Mouse (Mus musculus): ENCODE data around the gene Dusp28.

Dusp28 gene

DNA sequence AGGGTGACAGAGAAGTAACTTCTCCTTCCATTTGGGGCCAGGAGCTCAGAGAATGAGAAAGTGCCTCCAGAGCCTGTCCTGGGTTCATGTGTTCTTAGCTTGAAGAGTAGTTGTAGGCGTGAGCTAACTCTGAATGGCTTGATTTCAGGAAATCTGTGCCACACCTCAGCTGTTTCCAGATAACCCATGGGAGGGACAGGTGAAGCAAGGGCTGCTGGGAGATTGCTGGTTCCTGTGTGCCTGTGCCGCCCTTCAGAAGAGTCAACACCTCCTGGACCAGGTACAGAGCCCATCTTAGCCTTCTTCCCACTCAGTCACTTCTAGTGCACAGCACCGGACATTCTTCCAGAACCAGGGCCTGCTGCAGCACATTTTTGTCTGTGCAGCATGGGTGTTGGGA lies 31.0 kb downstream of the Dusp28 start:
- no peak for DNase-seq (ENCODE audit: low spot score in 2 of 2)

DNA sequence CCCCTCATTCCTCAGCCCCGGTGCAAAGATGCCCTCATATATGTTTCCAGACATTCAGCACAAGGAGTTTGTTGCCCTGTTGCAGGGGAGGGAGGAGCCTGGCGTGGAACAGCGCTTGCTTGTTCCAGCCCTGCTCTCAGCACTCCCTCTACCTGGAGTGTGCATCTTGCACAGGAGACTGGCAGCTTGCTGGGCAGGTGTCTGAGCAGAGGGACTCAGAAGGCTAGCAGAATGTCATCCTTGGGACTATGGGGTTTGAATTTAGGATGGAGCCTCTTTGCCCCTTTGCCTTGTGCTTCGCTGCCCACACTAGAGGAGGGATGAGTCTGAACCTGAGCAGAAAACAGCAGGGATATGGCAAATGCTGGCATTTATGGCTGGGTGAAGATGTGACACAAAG lies 33.0 kb downstream of the Dusp28 start:
- DNase-seq (ENCODE audit: low spot score in 2 of 2), result no peak

- peak in 1 of 2 experiments; percentile 9 for DNase-seq (ENCODE audit: low spot score in 2 of 2)
These were observed 36.6 kb downstream of the Dusp28 start for GRCm38 (mm10) chr1:92943219-92943989.

GRCm38 (mm10) chr1:92947966-92948365 lies 41.2 kb downstream of the Dusp28 start:
- peak in 1 of 2 experiments; percentile 5 for DNase-seq (ENCODE audit: low spot score in 2 of 2)

DNA sequence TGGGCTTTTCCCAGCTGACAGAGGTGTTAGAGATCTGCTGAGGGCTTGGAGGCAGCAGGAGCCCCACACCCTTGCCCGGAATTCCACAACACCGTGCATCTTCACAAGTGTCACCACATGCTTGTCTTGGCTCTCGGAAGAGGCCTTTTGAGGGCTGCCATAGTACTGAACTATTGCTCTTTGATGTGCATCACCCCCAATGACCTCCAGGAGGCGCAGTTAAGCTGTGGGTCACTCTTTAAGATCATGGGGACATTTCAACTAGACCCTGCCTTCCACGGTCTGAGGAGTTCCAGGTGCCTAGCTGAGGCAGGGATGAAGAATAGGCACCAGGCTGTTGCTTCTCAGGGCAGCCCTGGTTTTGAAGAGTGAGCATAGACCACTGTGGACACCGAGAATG lies 42.6 kb downstream of the Dusp28 start:
- DNase-seq (ENCODE audit: low spot score in 2 of 2), result peak in 1 of 2 experiments; percentile 55

GRCm38 (mm10) chr1:92950607-92951006 lies 43.8 kb downstream of the Dusp28 start, which contains the start of gene Gpr35:
Gene Gpr35 (plus strand): TSS chr1:92950865.
- DNase-seq (ENCODE audit: low spot score in 2 of 2), result peak in 1 of 2 experiments; percentile 8

DNA sequence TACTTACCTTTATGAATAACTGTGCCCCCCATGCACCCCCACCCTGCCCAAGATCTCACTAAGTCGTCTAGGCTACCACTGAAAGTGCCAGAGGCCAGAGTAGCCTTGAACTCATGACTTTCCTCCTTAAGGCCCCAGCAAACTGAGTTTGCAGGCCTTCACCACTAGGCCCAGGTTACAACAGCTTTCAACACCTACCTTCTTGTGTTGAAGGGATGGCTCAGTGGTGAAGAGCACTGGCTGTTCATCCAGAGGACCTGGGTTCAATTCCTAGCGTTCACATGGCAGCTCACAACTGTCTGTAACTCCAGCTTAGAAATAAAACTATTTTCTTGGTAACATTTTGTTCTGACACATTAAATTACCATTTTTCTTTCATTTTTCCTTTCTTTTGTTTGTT lies 46.9 kb downstream of the Dusp28 start:
- DNase-seq (ENCODE audit: low spot score in 2 of 2), result peak in 1 of 2 experiments; percentile 4

DNA sequence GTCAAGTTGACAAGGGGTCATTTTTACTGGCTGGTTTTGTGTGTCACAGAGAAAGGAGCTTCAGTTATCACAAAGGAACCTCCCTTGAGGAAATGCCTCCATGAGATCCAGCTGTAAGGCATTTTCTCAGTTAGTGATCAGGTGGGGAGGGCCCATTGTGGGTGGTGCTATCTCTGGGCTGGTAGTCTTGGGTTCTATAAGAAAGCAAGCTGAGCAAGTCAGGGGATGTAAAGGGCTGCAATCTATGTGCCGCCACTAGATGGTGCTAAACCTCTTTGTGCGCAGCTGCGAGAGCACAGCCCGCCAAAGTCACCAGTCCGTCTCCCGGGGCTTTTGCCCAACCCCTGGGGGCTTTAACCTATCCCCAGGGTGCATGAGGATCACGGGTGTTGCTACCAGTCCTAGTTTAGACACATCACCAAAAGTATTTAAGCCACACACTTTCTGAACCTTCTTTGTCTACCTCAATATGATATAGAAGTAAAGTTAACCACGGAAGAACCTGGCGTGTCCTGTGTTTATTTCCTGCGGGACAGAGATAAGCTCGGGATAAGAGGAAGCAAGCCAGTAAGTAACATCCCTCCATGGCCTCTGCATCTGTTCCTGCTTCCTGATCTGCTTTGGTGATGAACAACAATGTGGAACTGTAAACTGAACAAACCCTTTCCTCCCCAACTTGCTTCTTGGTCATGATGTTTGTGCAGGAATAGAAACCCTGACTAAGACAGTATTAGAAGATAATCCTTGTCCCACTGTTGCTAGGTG lies 50.0 kb downstream of the Dusp28 start:
- DNase-seq (ENCODE audit: low spot score in 2 of 2), result peak; percentile 63 to 74
